Mouse (Mus musculus) embryonic facial prominence, embryonic 13.5 days (tissue): ENCODE measurements around the gene Naa50. TPM values are rescaled to one million over a fixed set of nuclear protein-coding genes. Genes with fewer than 3 reads are reported as not detected.

Experiments
- ATAC-seq: fragments of 200-750 bp; cut with Nextera tagmentation; 2 replicates; pipeline ENCODE4 v1.8.0; 2017; ENCODE audit warnings: low read depth; ENCODE audit not compliant: insufficient number of reproducible peaks, insufficient read depth, low FRiP score, low TSS enrichment
- H3K27ac ChIP-seq: fragments of 300-500 bp; sonication (generic); 2 replicates; pipeline ENCODE4 v1.5.1; 2015; ENCODE audit warnings: moderate library complexity, mild to moderate bottlenecking, inconsistent platforms
- H3K27me3 ChIP-seq: fragments of 300-500 bp; sonication (generic); 2 replicates; pipeline ENCODE4 v1.6.1; 2015; ENCODE audit warnings: mild to moderate bottlenecking, inconsistent platforms
- H3K36me3 ChIP-seq: fragments of 300-500 bp; sonication (generic); 2 replicates; pipeline ENCODE4 v1.6.1; 2015; ENCODE audit warnings: mild to moderate bottlenecking, inconsistent platforms
- H3K4me1 ChIP-seq: fragments of 300-500 bp; sonication (generic); 2 replicates; pipeline ENCODE4 v1.6.1; 2015; ENCODE audit warnings: inconsistent platforms
- H3K4me2 ChIP-seq: fragments of 300-500 bp; sonication (generic); 2 replicates; pipeline ENCODE4 v1.6.1; 2015; ENCODE audit warnings: moderate library complexity, mild to moderate bottlenecking, inconsistent platforms
- H3K4me3 ChIP-seq: fragments of 300-500 bp; sonication (generic); 2 replicates; pipeline ENCODE4 v1.5.1; 2015; ENCODE audit warnings: mild to moderate bottlenecking, inconsistent platforms
- H3K9ac ChIP-seq: fragments of 300-500 bp; sonication (generic); 2 replicates; pipeline ENCODE4 v1.6.1; 2015; ENCODE audit warnings: mild to moderate bottlenecking, inconsistent platforms
- H3K9me3 ChIP-seq: fragments of 300-500 bp; sonication (generic); 2 replicates; pipeline ENCODE4 v1.6.1; 2016; ENCODE audit warnings: inconsistent platforms
- WGBS: fragments of 180-500 bp; shearing (Covaris S2); methylation state at CpG from one replicate; pipeline ENCODE4 v1.1.7; 2015; ENCODE audit warnings: mixed read lengths; 5-methylcytosine and 5-hydroxymethylcytosine counted together
- polyA plus RNA-seq: library from polyadenylated mRNA; unstranded; fragments of >200 nt; fragmentation: Nextera tagmentation; extraction: Ambion mirVana; gene quantifications from 2 replicates; pipeline ENCODE4 v1.2.1, GENCODE M21; 2015

The Naa50 gene
- polyA plus RNA-seq, 1 experiment from 2014 or later, result 97.8 TPM

GRCm38 (mm10) chr16:44141483-44141882 is 1.9 kb downstream of the Naa50 start:
- no peaks in the 10 kb centered on the region for H3K36me3 ChIP-seq
- H3K27me3 ChIP-seq, result no peaks in the 10 kb centered on the region
- no peak for ATAC-seq
- WGBS, result 58% methylated on average over 6 of the region's 6 CpGs
- H3K9me3 ChIP-seq, result no peaks in the 10 kb centered on the region
- H3K4me1 ChIP-seq, result peaks cover 19% of the 10 kb centered on the region
- no peak overlapping the region for H3K27ac ChIP-seq
- peak overlapping the region; percentile 100 for H3K4me3 ChIP-seq
- peak overlapping the region; percentile 60 for H3K4me2 ChIP-seq
- no peak overlapping the region for H3K9ac ChIP-seq

GRCm38 (mm10) chr16:44149002-44149767 is 9.6 kb downstream of the Naa50 start:
- no peak overlapping the region for H3K9ac ChIP-seq
- H3K27me3 ChIP-seq, result no peaks in the 10 kb centered on the region
- no peaks in the 10 kb centered on the region for H3K9me3 ChIP-seq
- no peak for ATAC-seq
- H3K4me3 ChIP-seq, result no peak overlapping the region
- H3K27ac ChIP-seq, result no peak overlapping the region
- H3K36me3 ChIP-seq, result no peaks in the 10 kb centered on the region
- WGBS, result 88% methylated on average over 1 of the region's 1 CpGs
- no peaks in the 10 kb centered on the region for H3K4me1 ChIP-seq
- H3K4me2 ChIP-seq, result no peak overlapping the region

GRCm38 (mm10) chr16:44154497-44155057 is 14.9 kb downstream of the Naa50 start:
- Histone ChIP-seq H3K4me3 (no peak overlapping the region), H3K4me2 (no peak overlapping the region), H3K36me3 (peaks cover 17% of the 10 kb centered on the region), H3K27me3 (no peaks in the 10 kb centered on the region), H3K9ac (no peak overlapping the region), H3K9me3 (no peaks in the 10 kb centered on the region), H3K4me1 (no peaks in the 10 kb centered on the region), H3K27ac (no peak overlapping the region)
- ATAC-seq, result no peak
- 70% methylated on average over 6 of the region's 6 CpGs for WGBS

- Histone ChIP-seq H3K27me3 (no peaks in the 10 kb centered on the region), H3K36me3 (peaks cover 22% of the 10 kb centered on the region), H3K9ac (no peak overlapping the region), H3K4me2 (no peak overlapping the region), H3K9me3 (no peaks in the 10 kb centered on the region), H3K4me3 (no peak overlapping the region), H3K27ac (no peak overlapping the region), H3K4me1 (no peaks in the 10 kb centered on the region)
- 95% methylated on average over 7 of the region's 7 CpGs for WGBS
- no peak for ATAC-seq
Observed at GRCm38 (mm10) chr16:44159325-44159724, 19.7 kb downstream of the Naa50 start.

GRCm38 (mm10) chr16:44163831-44164230 is 24.2 kb downstream of the Naa50 start:
- peaks cover 12% of the 10 kb centered on the region; the same call in 1 of the 2 replicates for H3K4me1 ChIP-seq
- ATAC-seq, result no peak
- 91% methylated on average over 2 of the region's 2 CpGs for WGBS
- no peaks in the 10 kb centered on the region for H3K9me3 ChIP-seq
- no peaks in the 10 kb centered on the region for H3K27me3 ChIP-seq
- no peak overlapping the region for H3K4me2 ChIP-seq
- peaks cover 11% of the 10 kb centered on the region for H3K36me3 ChIP-seq
- H3K27ac ChIP-seq, result no peak overlapping the region
- no peak overlapping the region for H3K9ac ChIP-seq
- no peak overlapping the region for H3K4me3 ChIP-seq

GRCm38 (mm10) chr16:44165182-44165581 is 25.6 kb downstream of the Naa50 start:
- no peak for ATAC-seq
- Histone ChIP-seq H3K4me3 (no peak overlapping the region), H3K9ac (no peak overlapping the region), H3K27ac (no peak overlapping the region), H3K27me3 (no peaks in the 10 kb centered on the region), H3K4me2 (no peak overlapping the region), H3K4me1 (peaks cover 12% of the 10 kb centered on the region; the same call in 1 of the 2 replicates), H3K36me3 (peaks cover under 1% of the 10 kb centered on the region; the same call in 1 of the 2 replicates), H3K9me3 (no peaks in the 10 kb centered on the region)
- WGBS, result 56% methylated on average over 3 of the region's 3 CpGs

- H3K4me1 ChIP-seq, result peaks cover 13% of the 10 kb centered on the region
- H3K27ac ChIP-seq, result no peak overlapping the region
- no peak for ATAC-seq
- H3K4me2 ChIP-seq, result no peak overlapping the region
- 76% methylated on average over 4 of the region's 4 CpGs for WGBS
- no peak overlapping the region for H3K9ac ChIP-seq
- no peaks in the 10 kb centered on the region for H3K36me3 ChIP-seq
- H3K9me3 ChIP-seq, result no peaks in the 10 kb centered on the region
- no peaks in the 10 kb centered on the region for H3K27me3 ChIP-seq
- H3K4me3 ChIP-seq, result no peak overlapping the region
Observed at GRCm38 (mm10) chr16:44168990-44169389, 29.4 kb downstream of the Naa50 start.

- peak; percentile 100 for ATAC-seq
Observed at GRCm38 (mm10) chr16:44172297-44173154, 32.9 kb downstream of the Naa50 start.

GRCm38 (mm10) chr16:44173155-44173941 is 33.7 kb downstream of the Naa50 start, which contains the start of gene Usf3:
Usf3 (plus strand) TSS chr16:44173246.
- Histone ChIP-seq H3K4me2 (peak within 1 kb of the TSS; percentile 63), H3K27me3 (no peaks in the 10 kb centered on the region), H3K4me3 (peak within 1 kb of the TSS; percentile 86), H3K36me3 (no peaks in the 10 kb centered on the region), H3K4me1 (peaks cover 14% of the 10 kb centered on the region), H3K9me3 (no peaks in the 10 kb centered on the region), H3K27ac (peak within 1 kb of the TSS; percentile 94), H3K9ac (peak within 1 kb of the TSS; percentile 94)
- peak; percentile 76 for ATAC-seq
- WGBS, result 1% methylated on average over 41 of the region's 77 CpGs

More at GRCm38 (mm10) chr16:44172297-44173154, 32.9 kb downstream of the Naa50 start:
- peaks cover 14% of the 10 kb centered on the region for H3K4me1 ChIP-seq
- peak overlapping the region; percentile 94 for H3K27ac ChIP-seq
- no peaks in the 10 kb centered on the region for H3K27me3 ChIP-seq
- WGBS, result under 1% methylated on average over 26 of the region's 26 CpGs
- H3K4me3 ChIP-seq, result peak overlapping the region; percentile 86
- H3K9ac ChIP-seq, result peak overlapping the region; percentile 94
- peak overlapping the region; percentile 63 for H3K4me2 ChIP-seq
- no peaks in the 10 kb centered on the region for H3K9me3 ChIP-seq
- H3K36me3 ChIP-seq, result no peaks in the 10 kb centered on the region

- WGBS, result 17% methylated on average over 7 of the region's 7 CpGs
- Histone ChIP-seq H3K36me3 (no peaks in the 10 kb centered on the region), H3K4me2 (peak overlapping the region; percentile 63), H3K9ac (peak overlapping the region; percentile 94), H3K4me3 (peak overlapping the region; percentile 86), H3K9me3 (no peaks in the 10 kb centered on the region), H3K27me3 (no peaks in the 10 kb centered on the region), H3K27ac (peak overlapping the region; percentile 94), H3K4me1 (peaks cover 14% of the 10 kb centered on the region)
- no peak for ATAC-seq
Observed at GRCm38 (mm10) chr16:44173966-44174530, 34.4 kb downstream of the Naa50 start.
